Mouse (Mus musculus): ENCODE data around the gene Zfp931.

DNA sequence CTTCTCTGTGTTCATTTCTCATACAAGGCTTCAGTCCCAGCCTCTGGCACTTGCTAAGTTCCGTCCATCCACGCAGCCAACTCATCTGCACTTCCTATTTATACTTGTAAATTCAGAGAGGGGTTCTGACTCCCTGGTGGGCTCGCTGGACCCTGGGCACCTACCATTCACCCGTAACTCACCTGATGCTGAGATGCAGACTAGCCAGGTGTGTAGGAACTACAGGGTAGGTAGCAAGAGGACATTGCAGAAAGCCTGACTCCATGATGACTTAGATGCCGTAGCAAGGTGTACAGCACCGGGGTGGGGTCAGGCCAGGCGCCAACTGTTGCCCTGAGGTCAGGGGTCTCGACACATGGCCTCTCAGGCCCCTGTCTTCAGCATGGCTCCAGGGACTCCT lies 47.2 kb upstream of the Zfp931 start:
- TF ChIP-seq CTCF (IDR thresholded peaks at IDR 0.05; ENCODE audit: borderline replicate concordance, insufficient read depth, low read length) (no peak), POLR2A (IDR thresholded peaks at IDR 0.05; ENCODE audit: low read depth, low read length) (no peak)

Data from embryonic fibroblast, embryonic 13.5 days (primary cell).